Mouse (Mus musculus): Measurements from ENCODE around the gene Trim3. TPM values are rescaled to one million over a fixed set of nuclear protein-coding genes. Genes with fewer than 3 reads are reported as not detected.

Trim3 gene
- total and polyA plus RNA-seq, 3 experiments, result 20.5 to 39.8 (median 23.0) TPM

DNA sequence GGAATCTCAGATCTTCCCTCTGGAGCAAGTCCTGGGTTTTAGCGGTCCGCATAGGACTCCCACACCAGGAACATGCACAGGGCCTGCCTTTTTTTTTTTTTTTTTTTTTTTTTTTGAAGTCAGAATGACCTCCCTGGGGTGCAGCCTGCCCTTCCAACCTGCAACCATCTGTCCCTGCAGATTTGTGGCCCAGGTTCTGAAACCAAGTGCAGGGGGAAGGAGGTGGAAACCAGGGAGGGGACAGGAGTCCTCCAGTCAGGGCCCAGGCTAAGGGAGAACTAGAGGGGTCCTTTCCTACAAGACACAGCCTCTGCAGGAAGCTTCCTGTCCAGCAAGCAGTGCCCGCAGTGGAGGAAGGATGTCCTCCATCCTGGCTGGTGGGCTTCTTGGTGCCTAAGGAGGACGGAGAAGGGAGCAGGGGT lies 809 bp downstream of the Trim3 start:
- peak overlapping the region; percentile 90 for H3K4me3 ChIP-seq
- no peaks in the 10 kb centered on the region; the same call in none of the 2 replicates for H3K79me2 ChIP-seq (replicated peaks; ENCODE audit: control insufficient read depth, insufficient read depth, low read length)
- no peak for TF ChIP-seq EP300 (IDR thresholded peaks at IDR 0.05; ENCODE audit: insufficient read depth, low read depth, low read length)
- no peak for TF ChIP-seq POLR2A (IDR thresholded peaks at IDR 0.05; ENCODE audit: insufficient read depth, low read depth, low read length)
- TF ChIP-seq CTCF (IDR thresholded peaks at IDR 0.05), result no peak
- peak overlapping the region; percentile 99 for H3K9ac ChIP-seq (ENCODE audit: low read depth, low read length)
- H3K36me3 ChIP-seq (ENCODE audit: control insufficient read depth, insufficient read depth, low read length), result peaks cover 2% of the 10 kb centered on the region; the same call in 1 of the 2 replicates
- peak in 1 of 2 experiments; percentile 51 for DNase-seq
- H3K27me3 ChIP-seq (ENCODE audit: control insufficient read depth, insufficient read depth, low read length), result no peaks in the 10 kb centered on the region
- WGBS, result 16% methylated on average over 4 of the region's 4 CpGs
- H3K4me1 ChIP-seq (ENCODE audit: control insufficient read depth, insufficient read depth, low read length), result peaks cover 8% of the 10 kb centered on the region
- H3K27ac ChIP-seq, result peak overlapping the region; percentile 92
- intact Hi-C loops (cut with DNase I), result loop anchor here (2.0 kb wide), 1 partner anchor 104 kb away; the partner anchor contains the start of genes Ilk and Rrp8

GRCm38 (mm10) chr7:105628633-105629032 lies 4.7 kb downstream of the Trim3 start:
- peaks cover 8% of the 10 kb centered on the region for H3K4me1 ChIP-seq (ENCODE audit: control insufficient read depth, insufficient read depth, low read length)
- no peaks in the 10 kb centered on the region for H3K27me3 ChIP-seq (ENCODE audit: control insufficient read depth, insufficient read depth, low read length)
- DNase-seq, result peak; percentile 75 to 85
- H3K27ac ChIP-seq, result peak overlapping the region; percentile 80
- TF ChIP-seq EP300 (IDR thresholded peaks at IDR 0.05; ENCODE audit: insufficient read depth, low read depth, low read length) (peak; percentile 70; the same call in 1 of the 2 replicates), POLR2A (IDR thresholded peaks at IDR 0.05; ENCODE audit: insufficient read depth, low read depth, low read length) (peak; percentile 52), CTCF (IDR thresholded peaks at IDR 0.05) (no peak)
- H3K79me2 ChIP-seq (replicated peaks; ENCODE audit: control insufficient read depth, insufficient read depth, low read length), result no peaks in the 10 kb centered on the region; the same call in none of the 2 replicates
- intact Hi-C loops (cut with DNase I), result no loop called here
- peaks cover 2% of the 10 kb centered on the region; the same call in 1 of the 2 replicates for H3K36me3 ChIP-seq (ENCODE audit: control insufficient read depth, insufficient read depth, low read length)
- 4% methylated on average over 3 of the region's 3 CpGs for WGBS
- H3K4me3 ChIP-seq, result no peak overlapping the region
- no peak overlapping the region for H3K9ac ChIP-seq (ENCODE audit: low read depth, low read length)

GRCm38 (mm10) chr7:105625397-105625796 lies 8.0 kb downstream of the Trim3 start:
- intact Hi-C loops (cut with DNase I), result no loop called here
- peaks cover 2% of the 10 kb centered on the region; the same call in 1 of the 2 replicates for H3K36me3 ChIP-seq (ENCODE audit: control insufficient read depth, insufficient read depth, low read length)

DNA sequence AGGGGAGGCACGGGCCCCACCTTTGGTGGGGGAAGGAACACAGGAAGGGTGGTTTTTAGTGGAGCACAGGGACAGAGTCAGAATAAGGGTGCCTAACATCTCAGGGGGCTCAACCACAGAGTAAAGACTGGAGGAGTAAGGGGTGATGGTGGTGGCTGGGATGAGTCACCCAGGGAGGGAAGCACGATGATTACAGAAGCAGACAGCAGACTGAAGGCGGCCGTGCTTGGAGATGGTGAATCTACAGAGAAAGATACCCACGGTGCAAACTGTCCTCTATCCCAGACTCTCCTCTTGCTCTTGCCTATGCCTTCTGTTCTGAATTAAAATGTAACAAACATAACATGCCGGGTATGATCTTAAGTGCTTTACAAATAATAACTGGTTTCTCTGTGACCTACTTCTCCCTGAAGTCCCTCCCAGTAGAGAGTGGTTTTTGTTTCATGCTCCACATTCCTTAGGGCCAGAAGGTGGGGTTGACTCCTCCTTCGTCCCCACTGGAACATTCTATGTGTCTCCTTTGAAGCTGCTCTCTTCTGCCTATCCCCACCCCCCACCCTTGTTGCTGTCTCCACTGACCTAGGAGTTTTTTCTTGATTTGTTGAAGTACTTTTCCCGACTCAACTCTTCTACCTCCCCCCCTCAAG lies 11.6 kb downstream of the Trim3 start:
- H3K4me3 ChIP-seq, result no peak overlapping the region
- H3K4me1 ChIP-seq (ENCODE audit: control insufficient read depth, insufficient read depth, low read length), result no peaks in the 10 kb centered on the region
- 70% methylated on average over 8 of the region's 8 CpGs for WGBS
- no peak overlapping the region for H3K9ac ChIP-seq (ENCODE audit: low read depth, low read length)
- H3K79me2 ChIP-seq (replicated peaks; ENCODE audit: control insufficient read depth, insufficient read depth, low read length), result no peaks in the 10 kb centered on the region
- DNase-seq, result no peak
- TF ChIP-seq EP300 (IDR thresholded peaks at IDR 0.05; ENCODE audit: insufficient read depth, low read depth, low read length) (no peak), CTCF (IDR thresholded peaks at IDR 0.05) (no peak), POLR2A (IDR thresholded peaks at IDR 0.05; ENCODE audit: insufficient read depth, low read depth, low read length) (no peak)
- intact Hi-C loops (cut with DNase I), result no loop called here
- H3K36me3 ChIP-seq (ENCODE audit: control insufficient read depth, insufficient read depth, low read length), result no peaks in the 10 kb centered on the region
- no peak overlapping the region for H3K27ac ChIP-seq
- no peaks in the 10 kb centered on the region for H3K27me3 ChIP-seq (ENCODE audit: control insufficient read depth, insufficient read depth, low read length)

More at GRCm38 (mm10) chr7:105625397-105625796, 8.0 kb downstream of the Trim3 start:
- no peak for DNase-seq
- H3K27me3 ChIP-seq (ENCODE audit: control insufficient read depth, insufficient read depth, low read length), result no peaks in the 10 kb centered on the region
- peaks cover 8% of the 10 kb centered on the region for H3K4me1 ChIP-seq (ENCODE audit: control insufficient read depth, insufficient read depth, low read length)
- no peaks in the 10 kb centered on the region; the same call in none of the 2 replicates for H3K79me2 ChIP-seq (replicated peaks; ENCODE audit: control insufficient read depth, insufficient read depth, low read length)
- WGBS, result 83% methylated on average over 6 of the region's 6 CpGs
- no peak overlapping the region for H3K27ac ChIP-seq
- no peak overlapping the region for H3K4me3 ChIP-seq
- H3K9ac ChIP-seq (ENCODE audit: low read depth, low read length), result no peak overlapping the region
- TF ChIP-seq EP300 (IDR thresholded peaks at IDR 0.05; ENCODE audit: insufficient read depth, low read depth, low read length) (no peak), POLR2A (IDR thresholded peaks at IDR 0.05; ENCODE audit: insufficient read depth, low read depth, low read length) (no peak), CTCF (IDR thresholded peaks at IDR 0.05) (no peak)

DNA sequence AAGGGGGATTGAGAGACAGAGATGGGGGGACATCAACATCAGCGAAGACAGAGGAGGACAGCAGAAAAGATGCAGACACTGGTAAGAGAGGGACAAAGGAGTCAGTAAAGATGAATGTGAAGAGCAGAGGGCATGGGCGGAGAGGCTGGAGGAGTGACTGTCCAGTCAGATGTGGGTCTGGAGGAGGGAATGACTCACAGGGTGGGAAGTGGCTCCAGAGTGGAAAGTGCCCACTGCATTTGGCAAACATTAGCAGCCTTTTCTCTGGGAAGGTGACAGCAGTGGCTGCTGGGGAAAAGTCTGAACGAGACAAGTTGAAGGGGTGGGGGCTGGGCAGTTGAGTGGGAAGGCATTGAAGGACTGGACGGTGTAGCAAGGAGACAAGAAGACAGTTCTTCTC lies 12.3 kb downstream of the Trim3 start:
- DNase-seq, result no peak
- TF ChIP-seq POLR2A (IDR thresholded peaks at IDR 0.05; ENCODE audit: insufficient read depth, low read depth, low read length), result no peak
- TF ChIP-seq EP300 (IDR thresholded peaks at IDR 0.05; ENCODE audit: insufficient read depth, low read depth, low read length), result no peak
- no peak for TF ChIP-seq CTCF (IDR thresholded peaks at IDR 0.05)
- H3K36me3 ChIP-seq (ENCODE audit: control insufficient read depth, insufficient read depth, low read length), result peaks cover 4% of the 10 kb centered on the region
- no peak overlapping the region for H3K4me3 ChIP-seq
- no peak overlapping the region for H3K9ac ChIP-seq (ENCODE audit: low read depth, low read length)
- H3K27ac ChIP-seq, result no peak overlapping the region
- 76% methylated on average over 4 of the region's 4 CpGs for WGBS
- intact Hi-C loops (cut with DNase I), result no loop called here
- peaks cover 3% of the 10 kb centered on the region for H3K4me1 ChIP-seq (ENCODE audit: control insufficient read depth, insufficient read depth, low read length)
- H3K79me2 ChIP-seq (replicated peaks; ENCODE audit: control insufficient read depth, insufficient read depth, low read length), result no peaks in the 10 kb centered on the region
- no peaks in the 10 kb centered on the region for H3K27me3 ChIP-seq (ENCODE audit: control insufficient read depth, insufficient read depth, low read length)

GRCm38 (mm10) chr7:105619701-105620100 lies 13.7 kb downstream of the Trim3 start:
- intact Hi-C loops (cut with DNase I), result no loop called here
- DNase-seq, result no peak
- WGBS, result 91% methylated on average over 3 of the region's 3 CpGs
- Histone ChIP-seq H3K36me3 (ENCODE audit: control insufficient read depth, insufficient read depth, low read length) (peaks cover 5% of the 10 kb centered on the region), H3K4me3 (no peak overlapping the region), H3K4me1 (ENCODE audit: control insufficient read depth, insufficient read depth, low read length) (peaks cover 3% of the 10 kb centered on the region), H3K9ac (ENCODE audit: low read depth, low read length) (no peak overlapping the region), H3K27ac (no peak overlapping the region), H3K27me3 (ENCODE audit: control insufficient read depth, insufficient read depth, low read length) (no peaks in the 10 kb centered on the region), H3K79me2 (replicated peaks; ENCODE audit: control insufficient read depth, insufficient read depth, low read length) (no peaks in the 10 kb centered on the region)
- TF ChIP-seq POLR2A (IDR thresholded peaks at IDR 0.05; ENCODE audit: insufficient read depth, low read depth, low read length), result no peak
- no peak for TF ChIP-seq CTCF (IDR thresholded peaks at IDR 0.05)
- no peak for TF ChIP-seq EP300 (IDR thresholded peaks at IDR 0.05; ENCODE audit: insufficient read depth, low read depth, low read length)

All from heart, adult 2 months (tissue).